Mouse (Mus musculus) midbrain, embryonic 11.5 days (tissue): Measurements from ENCODE around the gene Nfe2. TPM values are rescaled to one million over a fixed set of nuclear protein-coding genes. Genes with fewer than 3 reads are reported as not detected.
A peak's percentile ranks its signal among the peaks of the same experiment; 100 is the strongest.

Source experiments
- ATAC-seq: fragments of 200-750 bp; cut with Nextera tagmentation; 2 replicates; pipeline ENCODE4 v1.8.0; 2017; ENCODE audit warnings: moderate TSS enrichment, moderate library complexity; ENCODE audit not compliant: low FRiP score
- DNase-seq: peaks from one replicate; pipeline ENCODE4 v3.0.0; 2015; ENCODE audit warnings: low spot score; ENCODE audit errors: missing footprints
- H3K27ac ChIP-seq: fragments of 300-500 bp; sonication (generic); 2 replicates; pipeline ENCODE4 v1.5.1; 2014; ENCODE audit warnings: low read depth, low read length
- H3K27me3 ChIP-seq: fragments of 300-500 bp; sonication (generic); 2 replicates; pipeline ENCODE4 v1.6.1; 2014; ENCODE audit warnings: mild to moderate bottlenecking, low read length, moderate library complexity, mixed read lengths; ENCODE audit not compliant: control insufficient read depth, insufficient read depth
- H3K36me3 ChIP-seq: fragments of 300-500 bp; sonication (generic); 2 replicates; pipeline ENCODE4 v1.6.1; 2014; ENCODE audit warnings: mild to moderate bottlenecking, low read length, moderate library complexity, mixed read lengths; ENCODE audit not compliant: control insufficient read depth, insufficient read depth
- H3K4me1 ChIP-seq: fragments of 300-500 bp; sonication (generic); 2 replicates; pipeline ENCODE4 v1.6.1; 2014; ENCODE audit warnings: low read length; ENCODE audit not compliant: control insufficient read depth, insufficient read depth
- H3K4me2 ChIP-seq: fragments of 300-500 bp; sonication (generic); 2 replicates; pipeline ENCODE4 v1.6.1; 2014; ENCODE audit warnings: mild to moderate bottlenecking, moderate library complexity
- H3K4me3 ChIP-seq: fragments of 300-500 bp; sonication (generic); 2 replicates; pipeline ENCODE4 v1.5.1; 2014; ENCODE audit warnings: low read depth, low read length
- H3K9ac ChIP-seq: fragments of 300-500 bp; sonication (generic); 2 replicates; pipeline ENCODE4 v1.6.1; 2014; ENCODE audit warnings: low read length
- H3K9me3 ChIP-seq: fragments of 300-500 bp; sonication (generic); 2 replicates; pipeline ENCODE4 v1.6.1; 2016; ENCODE audit warnings: low read length; ENCODE audit not compliant: control insufficient read depth
- WGBS: fragments of 180-500 bp; shearing (Covaris S2); extraction: QIAGEN DNeasy Blood & Tissue Kit; methylation state at CpG from one replicate; pipeline ENCODE4 v1.1.7; 2014; 5-methylcytosine and 5-hydroxymethylcytosine counted together
- polyA plus RNA-seq: library from polyadenylated mRNA; unstranded; fragments of >200 nt; fragmentation: Nextera tagmentation; extraction: Ambion mirVana; gene quantifications from 2 replicates; pipeline ENCODE4 v1.2.1, GENCODE M21; 2014

The Nfe2 gene
- polyA plus RNA-seq, 1 experiment from 2014 or later: 6.9 TPM

- no peaks in the 10 kb centered on the region for H3K27me3 ChIP-seq
- H3K36me3 ChIP-seq: peaks cover 20% of the 10 kb centered on the region
- ATAC-seq: peak; percentile 92
- peak within 1 kb of the TSS; percentile 78 for H3K9ac ChIP-seq
- under 1% methylated on average over 47 of the region's 47 CpGs for WGBS
- peak; percentile 98 for DNase-seq
- peak within 1 kb of the TSS; percentile 81 for H3K4me2 ChIP-seq
- peaks cover 23% of the 10 kb centered on the region for H3K4me1 ChIP-seq
- H3K9me3 ChIP-seq: no peaks in the 10 kb centered on the region
- peak within 1 kb of the TSS; percentile 90 for H3K27ac ChIP-seq
- H3K4me3 ChIP-seq: peak within 1 kb of the TSS; percentile 52
These were observed 17.8 kb downstream of the Nfe2 start, which contains the start of gene Hnrnpa1 for GRCm38 (mm10) chr15:103240160-103241028. Hnrnpa1 (plus strand) TSS chr15:103240432.

GRCm38 (mm10) chr15:103239685-103240159 is 18.5 kb downstream of the Nfe2 start, which contains the start of gene Cbx5:
Cbx5 (minus strand) TSS chr15:103239816.
- peak; percentile 99 for DNase-seq
- H3K4me1 ChIP-seq: peaks cover 23% of the 10 kb centered on the region
- WGBS: under 1% methylated on average over 39 of the region's 39 CpGs
- H3K36me3 ChIP-seq: peaks cover 21% of the 10 kb centered on the region
- peak within 1 kb of the TSS; percentile 81 for H3K4me2 ChIP-seq
- peak within 1 kb of the TSS; percentile 52 for H3K4me3 ChIP-seq
- peak within 1 kb of the TSS; percentile 90 for H3K27ac ChIP-seq
- peak within 1 kb of the TSS; percentile 78 for H3K9ac ChIP-seq
- ATAC-seq: peak; percentile 93
- no peaks in the 10 kb centered on the region for H3K27me3 ChIP-seq
- H3K9me3 ChIP-seq: no peaks in the 10 kb centered on the region

DNA sequence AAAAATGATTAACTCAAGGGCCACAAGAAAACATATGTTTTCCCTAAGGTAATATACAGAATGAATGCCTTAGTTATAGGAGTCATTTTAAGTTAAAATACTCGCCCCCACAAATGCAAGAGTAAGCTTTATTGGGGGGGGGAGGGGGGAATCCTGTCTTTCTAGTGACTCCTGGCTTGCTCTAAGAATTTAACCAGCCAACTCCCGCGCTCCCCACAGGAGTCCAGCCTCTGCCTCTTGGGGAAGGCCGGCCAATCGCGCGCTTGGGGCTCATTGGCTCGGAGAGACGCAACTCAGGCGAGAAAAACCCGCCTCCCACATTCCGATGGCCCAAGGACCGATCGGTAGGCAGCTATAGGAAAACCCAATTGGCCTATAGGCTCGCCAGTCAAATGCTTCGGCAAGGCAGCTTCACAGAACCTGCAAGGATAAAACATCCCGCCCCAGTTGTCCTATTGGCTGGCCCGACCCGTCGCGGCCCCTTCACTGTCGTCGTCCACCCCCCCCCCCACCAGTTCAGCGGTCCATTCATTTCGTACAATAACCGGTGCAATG is 19.0 kb downstream of the Nfe2 start:
- peaks cover 23% of the 10 kb centered on the region for H3K4me1 ChIP-seq
- H3K36me3 ChIP-seq: peaks cover 22% of the 10 kb centered on the region
- H3K4me3 ChIP-seq: peak overlapping the region; percentile 52
- no peaks in the 10 kb centered on the region for H3K27me3 ChIP-seq
- 0% methylated on average over 26 of the region's 26 CpGs for WGBS
- peak overlapping the region; percentile 51 for H3K4me2 ChIP-seq
- ATAC-seq (peak; percentile 91), DNase-seq (no peak)
- H3K9me3 ChIP-seq: no peaks in the 10 kb centered on the region
- H3K27ac ChIP-seq: peak overlapping the region; percentile 90
- H3K9ac ChIP-seq: peak overlapping the region; percentile 78

DNA sequence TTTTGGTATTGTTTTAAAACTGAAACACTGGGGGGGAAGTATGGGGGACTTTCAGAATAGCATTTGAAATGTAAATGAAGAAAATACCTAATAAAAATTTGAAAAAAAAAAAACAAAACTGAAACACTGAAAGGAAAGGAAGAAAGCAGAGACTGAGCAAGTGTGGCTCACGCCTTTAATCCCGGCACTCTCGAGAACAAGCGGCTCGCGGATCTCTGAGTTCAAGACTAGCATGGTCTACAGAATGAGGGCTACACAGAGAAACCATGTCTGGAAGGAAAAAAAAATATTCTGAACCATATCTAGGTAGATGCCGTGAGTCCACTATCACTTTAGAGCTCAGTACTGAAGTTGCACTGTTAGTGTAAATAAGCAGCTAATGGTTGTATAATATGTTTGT is 20.9 kb downstream of the Nfe2 start:
- no peak overlapping the region for H3K4me3 ChIP-seq
- ATAC-seq (no peak), DNase-seq (no peak)
- no peaks in the 10 kb centered on the region for H3K9me3 ChIP-seq
- peaks cover 9% of the 10 kb centered on the region for H3K4me1 ChIP-seq
- no peaks in the 10 kb centered on the region for H3K27me3 ChIP-seq
- no peak overlapping the region for H3K9ac ChIP-seq
- H3K27ac ChIP-seq: no peak overlapping the region
- 95% methylated on average over 7 of the region's 7 CpGs for WGBS
- H3K36me3 ChIP-seq: peaks cover 10% of the 10 kb centered on the region
- H3K4me2 ChIP-seq: no peak overlapping the region

DNA sequence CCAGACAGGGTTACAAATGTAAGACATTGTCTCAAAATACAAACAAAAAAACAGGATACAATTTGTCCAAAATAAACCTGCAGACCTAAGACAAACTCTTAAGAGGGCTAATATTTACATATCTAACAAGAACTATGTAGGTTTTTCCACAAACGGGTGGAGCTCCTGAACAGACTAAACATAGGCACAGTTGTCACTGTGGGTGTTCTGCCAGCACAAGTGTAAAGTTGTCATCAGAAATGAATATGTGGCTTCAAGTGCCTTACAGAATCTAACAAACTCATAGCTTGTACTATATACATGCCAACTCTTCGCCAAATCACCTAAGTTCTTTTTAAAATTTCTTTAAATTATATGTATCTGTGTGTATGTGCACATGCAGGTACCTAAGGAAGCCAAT is 25.1 kb downstream of the Nfe2 start:
- no peak for DNase-seq
- H3K9ac ChIP-seq: no peak overlapping the region
- no peak overlapping the region for H3K4me3 ChIP-seq
- peaks cover 6% of the 10 kb centered on the region for H3K36me3 ChIP-seq
- H3K4me1 ChIP-seq: peaks cover 2% of the 10 kb centered on the region; the same call in 1 of the 2 replicates
- 95% methylated on average over 2 of the region's 2 CpGs for WGBS
- no peaks in the 10 kb centered on the region for H3K27me3 ChIP-seq
- H3K4me2 ChIP-seq: no peak overlapping the region
- no peak overlapping the region for H3K27ac ChIP-seq
- ATAC-seq: no peak
- H3K9me3 ChIP-seq: no peaks in the 10 kb centered on the region

GRCm38 (mm10) chr15:103228904-103229303 is 29.3 kb downstream of the Nfe2 start:
- Histone ChIP-seq H3K27ac (no peak overlapping the region), H3K4me2 (no peak overlapping the region), H3K9me3 (no peaks in the 10 kb centered on the region), H3K4me3 (no peak overlapping the region), H3K9ac (no peak overlapping the region), H3K27me3 (no peaks in the 10 kb centered on the region), H3K4me1 (no peaks in the 10 kb centered on the region), H3K36me3 (no peaks in the 10 kb centered on the region)
- DNase-seq (no peak), ATAC-seq (no peak)
- WGBS: 76% methylated on average over 2 of the region's 2 CpGs

- no peaks in the 10 kb centered on the region for H3K27me3 ChIP-seq
- ATAC-seq (no peak), DNase-seq (no peak)
- no peak overlapping the region for H3K4me2 ChIP-seq
- H3K9ac ChIP-seq: no peak overlapping the region
- WGBS: 85% methylated on average over 2 of the region's 2 CpGs
- no peaks in the 10 kb centered on the region for H3K4me1 ChIP-seq
- no peak overlapping the region for H3K4me3 ChIP-seq
- H3K9me3 ChIP-seq: no peaks in the 10 kb centered on the region
- H3K27ac ChIP-seq: no peak overlapping the region
- no peaks in the 10 kb centered on the region for H3K36me3 ChIP-seq
These were observed 30.6 kb downstream of the Nfe2 start for GRCm38 (mm10) chr15:103227572-103227971.

DNA sequence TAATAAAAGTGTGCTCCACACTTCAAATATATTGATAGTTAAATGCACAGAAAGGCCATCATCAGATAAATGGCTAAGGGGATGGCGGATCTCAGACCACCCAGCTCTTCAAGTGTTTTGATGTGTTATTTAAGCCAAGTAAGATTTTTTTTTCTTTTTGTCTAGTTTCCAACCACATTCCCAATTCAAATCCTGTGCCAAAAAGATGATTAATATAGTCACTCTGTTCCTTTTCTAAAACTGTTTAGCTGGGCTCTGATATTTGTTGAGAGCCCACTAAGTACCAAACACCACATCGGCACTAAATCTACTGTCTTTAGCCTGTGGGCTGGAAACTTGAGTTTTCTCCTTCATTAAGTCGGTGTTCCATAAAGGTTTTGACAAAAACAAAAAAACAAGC is 31.2 kb downstream of the Nfe2 start:
- H3K9ac ChIP-seq: no peak overlapping the region
- no peak overlapping the region for H3K4me3 ChIP-seq
- no peaks in the 10 kb centered on the region for H3K4me1 ChIP-seq
- DNase-seq (no peak), ATAC-seq (no peak)
- no peaks in the 10 kb centered on the region for H3K36me3 ChIP-seq
- WGBS: 90% methylated on average over 3 of the region's 3 CpGs
- no peak overlapping the region for H3K27ac ChIP-seq
- no peak overlapping the region for H3K4me2 ChIP-seq
- no peaks in the 10 kb centered on the region for H3K9me3 ChIP-seq
- H3K27me3 ChIP-seq: no peaks in the 10 kb centered on the region

DNA sequence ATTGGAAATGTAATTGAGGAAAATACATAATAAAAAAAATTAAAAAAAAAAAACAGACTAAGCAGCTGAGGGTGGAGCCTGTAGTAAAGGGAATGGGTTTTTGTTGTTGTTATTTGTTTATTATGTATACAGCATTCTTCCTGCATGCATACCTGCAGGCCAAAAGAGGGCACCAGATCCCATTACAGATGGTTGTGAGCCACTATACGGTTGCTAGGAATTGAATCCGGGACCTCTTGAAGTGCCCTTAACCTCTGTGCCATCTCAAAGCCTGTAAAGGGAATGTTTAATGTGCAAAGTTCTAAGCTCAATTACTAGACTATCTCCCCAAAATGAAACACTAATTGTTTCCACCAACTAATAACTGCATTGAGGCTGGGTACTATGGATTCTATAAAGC is 34.0 kb downstream of the Nfe2 start:
- no peak overlapping the region for H3K4me3 ChIP-seq
- no peak for DNase-seq
- H3K36me3 ChIP-seq: no peaks in the 10 kb centered on the region
- H3K27ac ChIP-seq: no peak overlapping the region
- H3K27me3 ChIP-seq: no peaks in the 10 kb centered on the region
- no peak for ATAC-seq
- H3K4me1 ChIP-seq: no peaks in the 10 kb centered on the region
- H3K9me3 ChIP-seq: no peaks in the 10 kb centered on the region
- 84% methylated on average over 2 of the region's 2 CpGs for WGBS
- H3K4me2 ChIP-seq: no peak overlapping the region
- no peak overlapping the region for H3K9ac ChIP-seq
